Mouse (Mus musculus) E14TG2a.4 (cell line): Measurements from ENCODE around the gene Surf6.

Experiments
- H3K27me3 ChIP-seq: 2 replicates; pipeline ENCODE4 v1.6.1; 2014; ENCODE audit warnings: low read length, control low read depth; ENCODE audit not compliant: insufficient read depth
- H3K36me3 ChIP-seq: 2 replicates; pipeline ENCODE4 v1.6.1; 2014; ENCODE audit warnings: low read length, control low read depth; ENCODE audit not compliant: insufficient read depth
- H3K4me1 ChIP-seq: replicated peaks from 2 replicates; pipeline ENCODE4 v1.6.1; 2014; ENCODE audit warnings: low read depth, low read length, control low read depth
- H3K4me3 ChIP-seq: replicated peaks from 2 replicates; pipeline ENCODE4 v1.5.1; 2014; ENCODE audit warnings: mild to moderate bottlenecking, low read length
- H3K9me3 ChIP-seq: 2 replicates; pipeline ENCODE4 v1.6.1; 2014; ENCODE audit warnings: low read length, control low read depth
- CTCF ChIP-seq: conservative IDR thresholded peaks from 2 replicates; pipeline ENCODE4 v1.5.1; 2014; ENCODE audit warnings: low read length
- NANOG ChIP-seq: IDR thresholded peaks from 2 replicates; pipeline ENCODE4 v1.6.1; 2014; ENCODE audit warnings: borderline replicate concordance, low read length, mixed read lengths
- POU5F1 ChIP-seq: IDR thresholded peaks from 2 replicates; pipeline ENCODE4 v1.6.1; 2014; ENCODE audit warnings: low read length, borderline replicate concordance

The Surf6 gene

DNA sequence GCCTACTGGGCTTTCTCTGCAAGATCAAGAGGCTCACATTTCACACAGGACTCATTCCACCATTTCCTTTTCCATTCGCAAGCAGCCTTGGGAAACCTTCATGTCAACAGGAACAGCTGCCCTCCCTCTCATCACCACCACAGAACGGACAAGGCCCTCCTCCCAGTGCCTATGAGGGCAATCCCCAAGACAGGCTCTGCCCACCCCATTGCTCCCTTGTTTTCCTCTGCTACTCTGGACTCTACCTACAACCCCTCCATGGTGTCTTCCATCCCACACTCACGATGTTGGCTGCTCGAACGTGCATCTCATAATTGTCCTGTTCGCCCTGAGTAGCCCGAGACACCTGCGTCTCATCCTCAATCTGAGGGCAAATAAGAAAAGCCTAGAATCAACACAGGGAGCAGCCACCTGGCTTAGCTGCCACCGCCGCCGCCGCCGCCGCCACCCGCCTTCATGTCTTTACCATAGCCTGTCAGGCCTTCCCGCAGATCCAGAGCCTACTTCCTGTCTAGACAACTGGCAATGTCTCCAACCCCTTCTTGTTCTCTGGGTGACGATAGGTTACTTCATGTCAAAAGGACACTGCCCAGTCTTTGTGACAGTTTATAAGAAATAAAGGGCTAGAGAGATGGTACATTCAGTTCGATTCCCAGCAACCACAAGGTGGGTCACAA lies 6.2 kb upstream of the Surf6 start:
- peaks cover 24% of the 10 kb centered on the region for H3K9me3 ChIP-seq
- peaks cover 54% of the 10 kb centered on the region for H3K4me1 ChIP-seq
- peaks cover 84% of the 10 kb centered on the region for H3K36me3 ChIP-seq
- TF ChIP-seq POU5F1, result no peak
- TF ChIP-seq CTCF, result no peak; the same call in 1 of the 2 replicates
- no peak for TF ChIP-seq NANOG
- H3K4me3 ChIP-seq, result peak overlapping the region; percentile 99
- no peaks in the 10 kb centered on the region for H3K27me3 ChIP-seq

DNA sequence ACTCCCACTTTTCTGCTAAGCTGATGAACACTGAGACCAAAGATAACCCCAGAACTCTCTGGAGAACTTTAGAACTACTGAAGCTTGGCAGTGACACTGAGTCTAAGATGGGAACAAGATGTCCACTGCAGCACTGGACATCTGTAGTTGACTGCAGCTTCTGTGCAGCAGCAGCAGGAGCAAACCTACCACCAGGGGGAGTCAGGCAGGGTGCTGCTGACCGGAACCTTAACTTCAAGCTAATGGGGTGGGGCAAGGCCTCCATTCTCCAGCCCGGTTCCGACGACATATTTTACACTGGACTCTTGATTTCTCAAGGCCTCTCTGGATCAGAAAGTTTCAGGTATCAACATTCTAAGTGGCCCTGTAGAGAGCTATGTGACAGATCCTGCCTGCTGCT lies 4.4 kb upstream of the Surf6 start:
- Histone ChIP-seq H3K9me3 (peaks cover 9% of the 10 kb centered on the region), H3K4me1 (peaks cover 53% of the 10 kb centered on the region), H3K27me3 (no peaks in the 10 kb centered on the region), H3K4me3 (0 out of 2 replicates have a peak overlapping the region, but pooled peaks have one; percentile 24), H3K36me3 (peaks cover 69% of the 10 kb centered on the region)
- TF ChIP-seq NANOG (no peak), CTCF (peak; percentile 81)

DNA sequence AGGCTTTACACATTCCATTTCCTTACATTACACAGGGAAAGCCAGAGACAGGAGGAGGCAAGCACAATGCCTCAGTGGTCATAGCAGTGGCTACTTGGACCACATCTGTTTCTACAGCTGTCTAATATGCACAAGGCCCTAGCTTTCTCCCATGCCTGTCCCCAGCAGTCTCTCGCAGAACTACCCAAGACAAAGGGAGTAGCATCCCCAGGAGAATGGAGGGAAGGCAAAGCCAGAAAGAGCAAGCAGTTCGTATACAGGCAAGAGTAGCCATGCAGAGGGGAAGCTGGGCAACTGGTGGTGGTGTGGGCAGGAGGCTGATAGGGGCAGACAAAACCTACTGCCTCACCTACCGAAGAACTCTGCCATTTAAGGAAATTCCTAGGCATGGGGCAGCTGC lies 3.8 kb upstream of the Surf6 start:
- H3K9me3 ChIP-seq, result peaks cover 2% of the 10 kb centered on the region
- peaks cover 68% of the 10 kb centered on the region for H3K36me3 ChIP-seq
- H3K4me3 ChIP-seq, result no peak overlapping the region
- H3K4me1 ChIP-seq, result peaks cover 58% of the 10 kb centered on the region
- no peaks in the 10 kb centered on the region for H3K27me3 ChIP-seq
- no peak for TF ChIP-seq POU5F1
- TF ChIP-seq NANOG, result no peak
- no peak for TF ChIP-seq CTCF

- Histone ChIP-seq H3K9me3 (no peaks in the 10 kb centered on the region; the same call in 1 of the 2 replicates), H3K4me3 (no peak overlapping the region), H3K36me3 (peaks cover 68% of the 10 kb centered on the region), H3K27me3 (no peaks in the 10 kb centered on the region), H3K4me1 (peaks cover 63% of the 10 kb centered on the region)
- TF ChIP-seq CTCF (no peak), POU5F1 (no peak), NANOG (no peak)
Measured at GRCm38 (mm10) chr2:26905936-26906335, 3.3 kb upstream of the Surf6 start.

GRCm38 (mm10) chr2:26903311-26903710 lies 632 bp upstream of the Surf6 start:
- Histone ChIP-seq H3K36me3 (peaks cover 84% of the 10 kb centered on the region), H3K9me3 (no peaks in the 10 kb centered on the region; the same call in none of the 2 replicates), H3K4me3 (peak overlapping the region; percentile 98), H3K27me3 (no peaks in the 10 kb centered on the region), H3K4me1 (peaks cover 69% of the 10 kb centered on the region)
- no peak for TF ChIP-seq CTCF
- TF ChIP-seq NANOG, result no peak
- TF ChIP-seq POU5F1, result no peak

- TF ChIP-seq POU5F1 (no peak), NANOG (no peak), CTCF (no peak)
- peaks cover 84% of the 10 kb centered on the region for H3K36me3 ChIP-seq
- H3K9me3 ChIP-seq, result no peaks in the 10 kb centered on the region; the same call in none of the 2 replicates
- H3K4me1 ChIP-seq, result peaks cover 55% of the 10 kb centered on the region
- H3K4me3 ChIP-seq, result peak overlapping the region; percentile 98
- no peaks in the 10 kb centered on the region for H3K27me3 ChIP-seq
Measured at GRCm38 (mm10) chr2:26901834-26902400, 762 bp downstream of the Surf6 start.

- H3K27me3 ChIP-seq, result no peaks in the 10 kb centered on the region
- peaks cover 55% of the 10 kb centered on the region for H3K4me1 ChIP-seq
- H3K36me3 ChIP-seq, result peaks cover 84% of the 10 kb centered on the region
- TF ChIP-seq POU5F1 (no peak), NANOG (no peak), CTCF (no peak)
- H3K9me3 ChIP-seq, result peaks cover 6% of the 10 kb centered on the region
- peak overlapping the region; percentile 98 for H3K4me3 ChIP-seq
Measured at GRCm38 (mm10) chr2:26900731-26901130, 1.9 kb downstream of the Surf6 start.

GRCm38 (mm10) chr2:26895898-26896297 lies 6.8 kb downstream of the Surf6 start:
- Histone ChIP-seq H3K36me3 (peaks cover 99% of the 10 kb centered on the region), H3K27me3 (no peaks in the 10 kb centered on the region), H3K9me3 (peaks cover 43% of the 10 kb centered on the region), H3K4me3 (no peak overlapping the region), H3K4me1 (peaks cover 40% of the 10 kb centered on the region)
- no peak for TF ChIP-seq NANOG
- TF ChIP-seq POU5F1, result no peak
- no peak for TF ChIP-seq CTCF
